Mouse (Mus musculus): ENCODE measurements around the gene Usp15.

The Usp15 gene

GRCm38 (mm10) chr10:123108121-123108520 is 88.7 kb downstream of the Usp15 start:
- no peak for DNase-seq (ENCODE audit: low read depth, low spot score)

DNA sequence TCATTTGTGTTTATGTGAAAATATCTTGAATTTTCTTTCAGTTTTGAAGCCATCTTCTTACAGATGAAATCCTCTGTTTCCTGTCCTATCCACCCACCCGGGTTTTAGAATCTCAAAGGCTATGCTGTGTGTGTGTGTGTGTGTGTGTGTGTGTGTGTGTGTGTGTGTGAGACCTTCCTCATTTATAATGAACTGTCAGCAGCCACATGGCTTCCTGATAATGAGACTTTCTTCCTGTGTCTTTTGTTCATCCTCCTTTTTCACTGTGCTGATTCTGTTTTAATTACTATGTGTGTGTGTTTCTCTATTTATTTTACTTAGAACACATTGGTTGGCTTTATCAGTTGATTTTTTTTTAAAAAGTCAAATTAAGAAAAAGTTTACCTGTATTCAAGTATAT is 95.5 kb downstream of the Usp15 start:
- no peak for DNase-seq (ENCODE audit: low read depth, low spot score)

DNA sequence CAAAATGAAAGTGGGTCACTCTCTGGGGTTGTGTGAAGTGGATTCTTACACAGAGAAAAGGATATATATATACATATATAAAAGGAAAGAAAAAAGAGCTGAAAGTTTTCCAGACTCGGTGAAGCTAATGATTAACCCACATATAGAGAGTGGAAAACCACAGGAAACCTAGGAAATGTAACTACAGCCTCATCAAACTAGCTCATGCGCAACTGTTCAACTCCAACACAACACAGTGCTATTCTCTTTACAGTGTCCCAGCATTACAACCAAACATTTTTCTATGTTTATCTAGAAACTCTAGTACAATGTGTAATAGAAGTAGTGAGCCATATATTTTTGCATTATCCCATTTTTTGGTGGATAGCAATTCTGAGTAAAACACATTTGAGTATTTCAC is 96.2 kb downstream of the Usp15 start:
- no peak for DNase-seq (ENCODE audit: low read depth, low spot score)

GRCm38 (mm10) chr10:123094504-123094903 is 102.3 kb downstream of the Usp15 start:
- no peak for DNase-seq (ENCODE audit: low read depth, low spot score)

DNA sequence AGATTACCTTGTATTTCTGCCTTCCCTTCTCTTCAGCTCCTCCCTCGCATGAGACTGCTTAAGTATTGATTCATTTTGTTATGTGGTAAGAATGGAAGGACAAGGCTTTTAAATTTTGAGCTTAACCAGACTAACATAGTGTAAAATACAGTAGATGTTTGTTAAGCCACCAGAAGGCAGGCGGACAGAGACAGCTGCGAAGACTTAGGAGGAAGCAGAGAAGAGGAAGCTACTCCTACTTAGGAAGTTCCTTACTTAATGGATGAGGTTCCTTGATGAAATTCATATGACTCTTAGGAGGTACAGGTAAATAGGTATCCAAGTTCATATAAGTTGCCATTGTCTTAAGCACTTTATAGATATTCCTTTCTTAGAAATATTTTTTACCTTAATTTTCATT is 104.2 kb downstream of the Usp15 start:
- DNase-seq (ENCODE audit: low read depth, low spot score) = no peak

DNA sequence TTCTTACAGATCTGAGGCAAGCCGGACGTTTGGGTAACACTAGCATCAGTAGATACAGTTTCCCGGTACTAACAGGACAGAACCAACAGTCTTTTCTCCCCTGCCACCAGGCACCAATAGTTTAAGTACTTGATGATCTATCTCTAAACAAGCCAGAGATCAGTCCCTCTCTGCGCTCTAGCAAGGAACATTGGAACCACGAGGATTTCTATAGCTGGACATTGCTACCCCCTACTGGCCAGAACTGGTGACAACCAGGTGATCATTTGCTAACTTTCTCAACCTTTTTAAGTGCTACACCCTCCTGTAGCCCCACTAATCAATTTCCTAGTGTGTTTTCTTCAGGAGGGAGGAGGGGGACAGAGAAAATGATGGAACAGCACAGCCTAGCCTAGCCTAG is 105.1 kb downstream of the Usp15 start:
- DNase-seq (ENCODE audit: low read depth, low spot score) = peak; percentile 71

DNA sequence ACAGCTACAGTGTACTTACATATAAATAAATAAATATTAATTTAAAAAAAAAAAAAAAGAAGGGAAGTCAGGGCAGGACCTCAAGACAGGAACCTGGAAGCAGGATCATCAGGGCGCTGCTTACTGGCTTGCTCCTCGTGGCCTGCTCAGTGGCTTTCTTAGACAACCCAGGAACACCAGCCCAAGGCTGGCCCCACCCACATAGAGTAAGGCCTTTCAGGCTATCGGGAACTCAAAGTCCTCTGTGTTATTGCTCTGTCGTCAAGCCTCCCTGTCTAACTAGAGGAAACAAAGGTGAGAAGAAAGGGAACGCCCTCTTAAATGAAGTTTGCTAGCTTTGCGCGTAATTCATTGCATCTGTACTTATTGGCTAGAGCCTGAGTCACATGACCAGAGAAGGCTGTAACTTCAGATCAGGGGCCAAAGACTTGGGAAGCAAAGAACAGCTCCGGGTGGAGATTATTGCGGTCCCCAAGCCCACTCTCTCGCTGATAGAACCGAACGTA is 107.3 kb downstream of the Usp15 start:
- DNase-seq (ENCODE audit: low read depth, low spot score) = no peak

GRCm38 (mm10) chr10:123086847-123087246 is 109.9 kb downstream of the Usp15 start:
- no peak for DNase-seq (ENCODE audit: low read depth, low spot score)

GRCm38 (mm10) chr10:123084900-123085641 is 111.7 kb downstream of the Usp15 start:
- no peak for DNase-seq (ENCODE audit: low read depth, low spot score)

- DNase-seq (ENCODE audit: low read depth, low spot score) = no peak
Measured at GRCm38 (mm10) chr10:123084307-123084706, 112.5 kb downstream of the Usp15 start.

- DNase-seq (ENCODE audit: low read depth, low spot score) = peak; percentile 89
Measured at GRCm38 (mm10) chr10:123076245-123077023, 120.4 kb downstream of the Usp15 start, which contains the start of gene Mon2. TSS of gene Mon2 (minus strand) at chr10:123076505.

- no peak for DNase-seq (ENCODE audit: low read depth, low spot score)
Measured at GRCm38 (mm10) chr10:123075751-123076242, 121.0 kb downstream of the Usp15 start.

DNA sequence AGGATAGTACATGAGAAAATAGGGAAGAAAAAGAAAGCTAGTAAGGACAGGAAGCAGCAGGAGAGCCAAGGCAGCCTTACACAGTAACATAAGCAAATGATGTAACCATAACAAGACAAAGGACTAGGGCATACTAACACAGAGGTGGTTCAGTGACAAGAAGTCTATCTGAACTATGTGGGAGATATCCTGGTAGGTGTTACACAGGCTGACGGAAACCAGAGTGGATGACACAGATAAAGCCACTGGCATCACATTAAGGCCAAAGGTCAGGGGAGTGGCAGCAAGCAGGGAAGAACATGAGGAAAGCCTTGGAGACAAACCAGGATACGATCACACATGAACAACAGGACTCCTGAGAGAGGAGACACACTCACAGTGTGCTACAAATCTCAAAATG is 124.8 kb downstream of the Usp15 start:
- no peak for DNase-seq (ENCODE audit: low read depth, low spot score)

GRCm38 (mm10) chr10:123063021-123063420 is 133.8 kb downstream of the Usp15 start:
- no peak for DNase-seq (ENCODE audit: low read depth, low spot score)

DNA sequence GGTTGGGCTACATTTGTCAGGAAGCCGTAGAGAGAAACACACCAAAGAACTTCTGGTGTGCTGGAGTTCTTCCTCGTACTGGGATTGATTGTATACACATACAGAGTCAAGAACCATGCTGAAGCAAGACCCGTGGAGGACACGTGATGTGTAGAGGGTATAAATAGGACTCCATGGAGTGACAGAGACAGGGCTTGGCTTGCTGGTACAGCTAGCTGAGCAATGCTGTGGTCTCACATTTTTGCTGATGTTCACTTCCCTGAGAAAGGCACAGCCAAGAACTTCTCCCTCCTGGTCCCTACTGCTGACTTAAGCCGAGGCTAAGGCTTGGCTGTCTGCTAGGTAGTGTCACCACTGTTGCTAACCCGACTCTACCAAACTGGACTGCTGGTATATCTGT is 136.0 kb downstream of the Usp15 start:
- no peak for DNase-seq (ENCODE audit: low read depth, low spot score)

DNA sequence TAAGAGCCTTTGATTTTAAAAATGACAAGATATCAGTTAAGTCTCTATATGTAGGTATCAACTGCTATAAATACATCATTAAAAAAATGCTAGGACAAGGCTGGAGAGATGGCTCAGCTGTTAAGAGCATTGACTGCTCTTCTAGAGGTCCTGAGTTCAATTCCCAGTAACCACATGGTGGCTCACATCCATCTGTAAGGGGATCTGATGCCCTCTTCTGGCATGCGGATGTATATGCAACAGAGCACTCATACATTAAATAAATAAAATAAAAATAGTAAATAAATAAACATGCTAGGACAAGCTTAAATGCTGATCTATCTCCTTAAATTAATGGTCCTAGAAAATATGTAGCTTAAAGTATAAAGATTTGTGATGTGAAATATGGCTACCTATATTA is 139.7 kb downstream of the Usp15 start:
- no peak for DNase-seq (ENCODE audit: low read depth, low spot score)

GRCm38 (mm10) chr10:123056463-123056862 is 140.3 kb downstream of the Usp15 start:
- no peak for DNase-seq (ENCODE audit: low read depth, low spot score)

- DNase-seq (ENCODE audit: low read depth, low spot score) = no peak
Measured at GRCm38 (mm10) chr10:123055205-123056000, 141.4 kb downstream of the Usp15 start.
